Mouse (Mus musculus) hindbrain, embryonic 14.5 days (tissue): ENCODE measurements around the gene Fli1. TPM values are rescaled to one million over a fixed set of nuclear protein-coding genes. Genes with fewer than 3 reads are reported as not detected.

Experiments used
- polyA plus RNA-seq: library from polyadenylated mRNA; unstranded; fragments of >200 nt; fragmentation: Nextera tagmentation; extraction: Ambion mirVana; gene quantifications from 2 replicates; pipeline ENCODE4 v1.2.1, GENCODE M21; 2014

Fli1 gene
- polyA plus RNA-seq, 1 experiment from 2014 or later = 9.1 TPM

Other genes starting within 250 kb of the Fli1 start
- gene Kcnj5, start 198.5 kb downstream of the Fli1 start, polyA plus RNA-seq = 0.28 and 0.60 TPM in 2 replicates
- gene Kcnj1, start 170.4 kb downstream of the Fli1 start, polyA plus RNA-seq = 0.09 TPM in 1 of 2 replicates, not detected in the other
- gene Ets1, start 93.4 kb upstream of the Fli1 start, polyA plus RNA-seq = 19.1 and 20.9 TPM in 2 replicates